Mouse (Mus musculus): ENCODE results near the gene Adgrd1. TPM values are rescaled to one million over a fixed set of nuclear protein-coding genes. Genes with fewer than 3 reads are reported as not detected.

Gene Adgrd1
- total and polyA plus RNA-seq, 3 experiments = 0.27 to 0.56 TPM; not detected in 1

DNA sequence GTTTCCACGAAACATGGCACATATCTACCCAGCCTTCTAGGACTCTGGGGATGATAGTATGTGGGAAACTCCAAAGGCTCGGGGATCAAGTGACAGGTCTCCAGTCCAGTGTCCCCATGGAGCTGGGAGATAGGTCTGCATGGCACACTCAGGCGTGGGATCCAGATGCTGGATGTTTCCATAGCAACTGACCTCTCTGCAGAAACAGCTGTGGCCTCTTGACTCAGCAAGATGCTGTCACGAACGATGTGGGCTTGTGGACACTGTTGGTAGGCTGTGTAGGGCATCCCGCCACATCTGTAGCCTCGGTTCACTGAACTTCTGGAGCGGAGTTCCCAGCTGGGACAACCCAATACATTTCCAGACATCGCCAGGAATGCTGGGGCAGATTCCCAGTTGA lies 51.9 kb downstream of the Adgrd1 start:
- DNase-seq (ENCODE audit: low read depth, low spot score) = no peak
- Histone ChIP-seq H3K4me1 (ENCODE audit: control insufficient read depth in 1 of 2, insufficient read depth in 2 of 2, low read length in 2 of 2) (no peaks in the 10 kb centered on the region), H3K27ac (ENCODE audit: control insufficient read depth, low read depth, low read length) (no peak overlapping the region), H3K9ac (ENCODE audit: control insufficient read depth, low read depth, low read length, poor library complexity, severe bottlenecking) (no peak overlapping the region), H3K4me3 (ENCODE audit: control insufficient read depth in 1 of 2, insufficient read depth in 1 of 2, low read depth in 2 of 2, low read length in 2 of 2) (no peak overlapping the region), H3K27me3 (ENCODE audit: control insufficient read depth in 1 of 2, insufficient read depth in 2 of 2, low read length in 2 of 2) (no peaks in the 10 kb centered on the region), H3K79me2 (ENCODE audit: control insufficient read depth, insufficient read depth, low read length, poor library complexity) (no peaks in the 10 kb centered on the region), H3K9me3 (replicated peaks; ENCODE audit: insufficient read depth, low read length) (no peaks in the 10 kb centered on the region), H3K36me3 (ENCODE audit: control insufficient read depth in 1 of 2, insufficient read depth in 2 of 2, low read length in 2 of 2) (no peaks in the 10 kb centered on the region)
- no peak for TF ChIP-seq ZMIZ1 (IDR thresholded peaks at IDR 0.05; ENCODE audit: low read depth, low read length)
- no peak for TF ChIP-seq ZNF384 (IDR thresholded peaks at IDR 0.05; ENCODE audit: low read depth, low read length)
- TF ChIP-seq HCFC1 (IDR thresholded peaks at IDR 0.05; ENCODE audit: low read depth, low read length) = no peak
- no peak for TF ChIP-seq BHLHE40 (IDR thresholded peaks at IDR 0.05; ENCODE audit: borderline replicate concordance, low read depth, low read length)
- no peak for TF ChIP-seq MAZ (IDR thresholded peaks at IDR 0.05; ENCODE audit: low read depth, low read length)
- no peak for TF ChIP-seq MEF2A (IDR thresholded peaks at IDR 0.05; ENCODE audit: extremely low read depth, insufficient replicate concordance, low read depth, low read length, poor library complexity, severe bottlenecking)
- no peak for TF ChIP-seq JUND (IDR thresholded peaks at IDR 0.05; ENCODE audit: low read depth, low read length)
- TF ChIP-seq MXI1 (IDR thresholded peaks at IDR 0.05; ENCODE audit: low read depth, low read length) = no peak
- TF ChIP-seq UBTF (IDR thresholded peaks at IDR 0.05; ENCODE audit: borderline replicate concordance, insufficient read depth, low read depth, low read length) = no peak
- no peak for TF ChIP-seq ELF1 (IDR thresholded peaks at IDR 0.05; ENCODE audit: low read depth, low read length)
- TF ChIP-seq MYB (IDR thresholded peaks at IDR 0.05; ENCODE audit: low read depth, low read length) = no peak
- no peak for TF ChIP-seq CHD1 (IDR thresholded peaks at IDR 0.05; ENCODE audit: low read depth, low read length)
- no peak for TF ChIP-seq POLR2AphosphoS5 (IDR thresholded peaks at IDR 0.05; ENCODE audit: borderline replicate concordance, low read depth, low read length)
- no peak for TF ChIP-seq RCOR1 (IDR thresholded peaks at IDR 0.05; ENCODE audit: low read depth, low read length)
- no peak for TF ChIP-seq MAX (IDR thresholded peaks at IDR 0.05; ENCODE audit: low read length)
- TF ChIP-seq NELFE (IDR thresholded peaks at IDR 0.05; ENCODE audit: low read depth, low read length) = no peak
- TF ChIP-seq KAT2A (conservative IDR thresholded peaks at IDR 0.05; ENCODE audit: low read depth, low read length) = no peak
- no peak for TF ChIP-seq MYC (IDR thresholded peaks at IDR 0.05; ENCODE audit: low read depth, low read length)
- no peak for TF ChIP-seq USF1 (IDR thresholded peaks at IDR 0.05; ENCODE audit: low read depth, low read length)

DNA sequence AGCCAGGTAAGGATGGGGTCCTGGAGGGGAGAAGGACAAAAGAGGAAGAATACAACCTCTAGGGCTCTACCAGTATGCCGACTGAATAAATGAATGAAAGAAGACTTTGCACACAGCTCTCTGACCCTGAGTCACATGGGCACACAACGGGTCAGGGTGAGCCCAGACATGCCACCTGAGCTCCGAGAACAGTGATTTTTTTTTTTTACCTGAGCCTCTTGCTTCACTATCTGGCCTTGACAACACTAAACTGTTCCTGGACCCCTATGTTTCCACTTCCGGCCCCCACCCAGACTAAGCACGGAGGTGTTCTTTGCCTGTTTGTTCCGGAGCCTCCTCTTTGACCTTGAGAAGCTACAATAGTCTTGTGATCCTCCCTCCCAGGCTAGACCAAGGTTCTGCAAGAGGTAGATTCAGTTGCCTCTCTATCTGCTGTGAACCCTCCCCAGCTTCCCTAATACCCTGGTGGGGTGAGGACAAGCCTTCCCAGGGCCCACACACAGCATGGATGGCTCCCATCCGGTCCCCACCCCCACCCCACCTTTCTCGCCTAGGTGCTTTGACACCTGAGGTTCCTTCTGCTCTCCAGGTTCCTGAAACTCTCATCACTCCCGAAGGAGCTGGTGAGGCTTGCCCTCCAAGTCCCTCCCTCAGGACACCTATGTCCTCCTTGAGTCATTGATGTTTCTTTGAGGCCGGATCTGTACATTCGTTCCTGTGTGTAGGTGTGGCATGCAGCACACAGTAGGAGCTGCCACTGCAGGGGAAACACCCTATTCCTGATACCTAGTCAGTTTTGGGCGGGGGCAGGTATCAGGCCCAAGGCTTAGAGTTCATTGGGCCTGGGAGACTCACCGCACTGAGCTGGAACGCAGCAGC lies 58.7 kb downstream of the Adgrd1 start:
- no peak for DNase-seq (ENCODE audit: low read depth, low spot score)
- Histone ChIP-seq H3K4me3 (ENCODE audit: control insufficient read depth in 1 of 2, insufficient read depth in 1 of 2, low read depth in 2 of 2, low read length in 2 of 2) (no peak overlapping the region), H3K9ac (ENCODE audit: control insufficient read depth, low read depth, low read length, poor library complexity, severe bottlenecking) (no peak overlapping the region), H3K79me2 (ENCODE audit: control insufficient read depth, insufficient read depth, low read length, poor library complexity) (no peaks in the 10 kb centered on the region), H3K27ac (ENCODE audit: control insufficient read depth, low read depth, low read length) (no peak overlapping the region), H3K27me3 (ENCODE audit: control insufficient read depth in 1 of 2, insufficient read depth in 2 of 2, low read length in 2 of 2) (no peaks in the 10 kb centered on the region), H3K36me3 (ENCODE audit: control insufficient read depth in 1 of 2, insufficient read depth in 2 of 2, low read length in 2 of 2) (no peaks in the 10 kb centered on the region), H3K9me3 (replicated peaks; ENCODE audit: insufficient read depth, low read length) (no peaks in the 10 kb centered on the region), H3K4me1 (ENCODE audit: control insufficient read depth in 1 of 2, insufficient read depth in 2 of 2, low read length in 2 of 2) (no peaks in the 10 kb centered on the region)
- no peak for TF ChIP-seq TCF12 (IDR thresholded peaks at IDR 0.05; ENCODE audit: low read depth, low read length)
- TF ChIP-seq KAT2A (conservative IDR thresholded peaks at IDR 0.05; ENCODE audit: low read depth, low read length) = no peak
- no peak for TF ChIP-seq ZKSCAN1 (IDR thresholded peaks at IDR 0.05; ENCODE audit: low read depth, low read length)

Data from MEL (cell line).